Mouse (Mus musculus): ENCODE measurements around the gene Sall4.
A peak's percentile ranks its signal among the peaks of the same experiment; 100 is the strongest.
"Not testable (repeated sequence)": the region's sequence is repeated elsewhere in the genome, so short reads cannot be mapped to it uniquely, and the experiment has no call there.

The Sall4 gene

DNA sequence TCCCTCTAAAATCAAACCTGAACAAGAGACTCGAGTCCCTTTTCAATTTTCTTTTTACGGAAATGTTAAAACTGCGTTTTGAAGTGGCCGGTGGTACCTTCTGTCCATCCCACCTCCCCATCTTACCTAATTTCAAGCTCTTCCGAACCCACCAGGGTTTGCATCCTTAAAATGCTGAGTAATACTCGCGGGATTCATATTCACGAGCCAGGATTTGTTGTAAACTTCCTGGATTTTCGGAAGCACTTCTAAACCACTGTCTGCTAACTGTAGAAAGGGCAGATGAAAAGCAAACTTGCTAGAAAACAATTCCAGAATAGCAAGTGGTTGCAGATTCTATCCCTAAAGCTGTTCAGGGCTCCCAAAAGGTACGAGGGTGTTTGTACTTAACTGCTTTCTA is at the start of gene Sall4:
Gene Sall4, minus strand, starts transcription at position 362 of the 400 bp plus-strand sequence.
- DNase-seq: no peak

DNA sequence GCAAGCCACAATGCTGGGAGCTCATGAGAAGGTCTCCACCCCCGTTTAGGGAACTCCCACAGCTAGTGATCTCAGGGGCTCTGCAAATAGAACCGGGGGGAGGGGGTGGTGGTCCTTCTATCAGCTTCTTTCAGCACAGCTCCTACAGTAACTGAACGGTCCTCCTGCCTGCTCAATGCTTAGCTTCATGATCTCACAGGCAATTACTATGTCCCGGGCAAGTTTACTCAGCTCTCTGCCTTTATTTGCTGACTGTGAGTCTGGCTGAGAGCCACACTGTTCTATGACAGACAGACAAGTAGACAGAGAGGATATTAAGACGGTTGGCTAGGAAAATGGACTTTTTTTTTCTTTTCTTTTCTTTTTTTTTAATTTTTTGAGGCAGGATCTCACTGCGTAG is 45.5 kb upstream of the Sall4 start:
- no peak for DNase-seq

DNA sequence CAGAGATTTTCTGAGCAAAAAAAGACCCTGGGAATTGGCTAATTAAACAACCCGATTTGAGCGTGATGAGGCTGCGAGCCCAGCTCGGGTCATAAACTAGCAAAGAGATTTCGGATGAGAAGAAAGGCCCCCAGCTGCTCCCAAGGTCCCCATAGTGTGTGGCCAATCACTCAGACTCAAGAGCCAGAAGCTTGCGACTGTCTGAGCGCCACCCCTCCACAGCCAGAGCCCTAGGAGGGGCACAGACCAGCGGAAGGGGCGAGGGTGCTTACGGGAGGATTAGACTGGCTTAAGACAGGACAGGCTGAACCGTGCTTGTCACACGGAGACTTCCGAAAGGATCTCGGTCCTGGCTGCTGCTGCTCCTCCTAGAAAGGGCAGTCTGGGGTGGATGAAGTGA is 42.2 kb upstream of the Sall4 start:
- no peak for DNase-seq

DNA sequence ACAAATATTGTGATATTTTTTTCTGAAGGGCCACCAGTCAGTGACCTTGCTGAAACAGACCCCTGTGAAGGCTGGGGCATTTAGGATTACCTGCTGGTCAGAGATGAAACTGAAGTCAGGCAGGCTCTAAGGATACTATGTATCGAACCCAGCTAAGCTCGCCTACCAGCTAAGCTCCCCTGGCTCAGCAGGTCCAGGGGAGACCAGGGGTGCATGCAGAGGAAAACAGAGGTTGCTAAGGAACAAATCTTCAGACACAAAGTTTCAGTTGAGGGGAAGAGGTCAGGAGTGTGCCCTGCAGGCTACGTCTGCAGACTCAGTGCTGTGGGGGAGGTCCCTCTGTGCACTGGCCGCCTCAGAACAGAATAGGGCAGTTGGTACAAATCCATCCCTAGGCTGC is 39.9 kb upstream of the Sall4 start:
- no peak for DNase-seq

DNA sequence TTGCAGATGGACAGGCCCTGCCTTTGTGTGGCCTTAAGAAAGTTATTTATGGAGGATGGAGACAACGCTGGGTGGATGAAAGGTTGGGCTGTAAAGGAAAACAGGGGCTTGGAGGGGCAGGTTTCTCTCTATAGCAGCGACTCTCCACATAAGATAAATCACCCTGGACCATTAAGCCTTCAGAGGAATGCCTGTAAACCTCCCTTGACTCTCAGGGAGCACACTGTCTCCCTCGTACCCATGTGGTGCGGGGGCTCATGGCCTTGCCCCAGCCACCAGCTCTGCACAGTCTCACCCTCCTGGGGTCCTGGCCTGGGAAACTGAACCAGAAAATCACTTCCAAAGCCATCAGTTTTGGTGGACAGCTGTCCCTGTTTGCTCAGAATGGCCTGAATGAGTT is 36.1 kb upstream of the Sall4 start:
- no peak for DNase-seq

DNA sequence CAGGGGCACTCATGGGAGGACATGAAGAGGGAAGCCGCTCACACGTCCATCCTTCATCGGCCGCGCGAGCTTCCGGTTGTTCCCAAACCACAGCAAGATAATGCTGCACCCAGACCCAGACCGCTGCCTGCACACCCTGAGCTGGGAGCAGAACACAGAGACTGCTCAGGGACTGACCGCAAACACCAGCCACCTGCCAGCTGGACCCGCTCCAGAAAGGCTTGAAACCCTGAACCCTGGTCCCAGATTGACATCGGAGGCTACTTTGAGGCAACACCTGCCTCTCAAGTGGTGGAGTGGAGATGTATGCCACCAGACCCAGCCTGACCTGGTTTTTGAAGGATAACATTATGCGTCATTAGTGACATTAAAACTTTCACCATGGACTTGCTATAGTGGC is 31.6 kb upstream of the Sall4 start:
- DNase-seq: no peak

DNA sequence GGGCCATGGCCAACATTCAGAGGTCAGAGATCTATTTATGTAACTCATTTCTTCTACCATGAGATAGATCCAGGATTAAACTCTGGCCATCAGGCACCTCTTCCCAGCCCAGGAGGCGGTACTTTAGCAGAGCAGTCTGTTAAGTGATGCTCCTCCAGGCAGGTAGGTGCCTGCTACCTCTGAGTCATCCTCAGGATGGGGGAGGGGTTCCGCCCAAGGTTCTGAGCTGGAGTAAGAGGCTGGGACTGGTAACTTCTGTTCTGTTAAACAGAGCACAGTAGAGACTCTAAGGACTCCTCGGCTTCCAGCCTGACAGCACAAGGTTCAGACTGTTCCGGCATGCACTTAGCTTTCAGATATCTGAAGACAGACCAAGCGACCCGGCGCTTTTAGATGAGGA is 31.2 kb upstream of the Sall4 start:
- no peak for DNase-seq

DNA sequence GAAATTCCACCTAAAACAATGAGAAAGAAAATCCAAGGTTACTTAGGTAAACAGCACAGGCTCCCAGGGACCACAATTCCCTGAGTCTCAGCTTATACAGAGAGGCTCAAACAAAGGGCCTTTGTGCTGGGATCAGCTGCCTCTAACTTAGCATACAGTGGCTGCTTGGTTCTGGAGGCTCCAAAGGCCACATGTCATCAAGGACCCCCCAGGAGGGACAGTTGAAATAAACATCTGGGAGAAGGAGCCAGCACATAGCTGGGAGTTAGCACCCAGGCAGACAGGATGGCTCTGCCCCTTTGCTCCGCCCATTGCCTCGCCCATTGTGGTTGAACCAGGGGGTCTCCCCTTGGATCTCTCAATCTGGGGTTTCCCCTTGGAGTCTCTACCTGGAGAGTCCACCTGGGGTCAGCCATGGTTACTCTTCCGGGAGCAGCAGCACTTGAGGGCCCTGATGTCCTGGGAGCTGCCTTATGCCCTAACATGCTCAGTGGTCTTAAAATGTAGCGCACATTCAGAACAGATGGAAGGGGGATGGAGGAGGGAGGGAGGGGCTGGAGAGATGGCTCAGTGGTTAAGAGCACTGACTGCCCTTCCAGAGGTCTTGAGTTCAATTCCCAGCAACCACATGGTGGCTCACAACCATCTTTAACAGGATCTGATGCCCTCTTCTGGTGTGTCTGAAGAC is 23.5 kb upstream of the Sall4 start:
- no peak for DNase-seq

DNA sequence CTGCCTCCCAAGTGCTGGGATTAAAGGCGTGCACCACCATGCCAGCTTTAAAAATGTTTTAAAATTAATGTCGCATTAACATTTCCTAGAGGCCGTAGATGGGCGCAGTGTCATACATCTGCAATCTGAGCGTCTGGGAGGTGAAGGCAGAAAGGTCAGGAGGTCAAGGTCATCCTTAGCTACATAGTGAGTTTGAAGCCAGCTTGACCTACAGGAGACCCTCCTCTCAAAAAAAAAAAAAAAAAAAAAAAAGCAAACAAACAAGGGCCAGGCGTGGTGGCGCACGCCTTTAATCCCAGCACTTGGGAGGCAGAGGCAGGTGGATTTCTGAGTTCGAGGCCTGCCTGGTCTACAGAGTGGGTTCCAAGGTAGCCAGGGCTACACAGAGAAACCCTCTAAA is 18.4 kb upstream of the Sall4 start:
- DNase-seq: no peak

DNA sequence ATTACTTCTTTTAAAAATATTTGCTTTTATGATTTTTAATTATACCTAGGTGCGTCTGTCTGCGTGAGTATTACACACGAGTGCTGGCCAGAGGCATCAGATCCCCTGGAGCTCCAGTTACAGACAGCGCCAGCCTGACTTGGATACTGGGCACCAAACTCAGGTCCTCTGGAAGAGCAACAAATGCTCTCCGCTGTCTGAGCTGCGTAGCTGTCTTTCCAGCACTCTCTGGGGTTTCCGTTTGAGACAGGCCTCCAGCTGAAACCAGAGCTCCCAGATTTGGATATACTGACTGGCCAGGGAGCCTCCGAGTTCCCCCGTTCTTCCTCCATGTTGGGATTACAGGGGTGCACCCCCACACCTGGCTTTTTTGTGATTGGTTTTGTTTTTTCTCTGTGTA is 12.9 kb upstream of the Sall4 start:
- DNase-seq: no peak

DNA sequence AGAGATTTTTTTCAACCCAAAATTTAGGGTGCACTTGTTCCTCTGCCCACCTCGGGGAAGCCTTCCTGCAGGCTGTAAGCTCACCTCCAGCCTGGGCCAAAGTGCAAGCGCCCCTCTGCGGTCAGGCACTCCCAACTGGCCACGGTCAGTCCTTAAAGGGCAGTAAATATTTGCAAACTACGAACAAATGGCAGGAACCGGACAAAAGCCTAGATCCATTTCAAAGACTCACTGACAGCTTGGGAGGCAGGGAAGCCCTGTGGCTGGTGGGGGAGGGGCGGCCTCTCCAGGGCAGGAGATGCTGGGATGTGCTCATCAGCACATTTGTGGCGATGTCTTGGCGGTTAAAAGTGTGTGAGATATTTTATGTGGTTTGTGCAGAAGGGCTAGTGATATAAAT is 12.3 kb upstream of the Sall4 start:
- DNase-seq: peak; percentile 62

DNA sequence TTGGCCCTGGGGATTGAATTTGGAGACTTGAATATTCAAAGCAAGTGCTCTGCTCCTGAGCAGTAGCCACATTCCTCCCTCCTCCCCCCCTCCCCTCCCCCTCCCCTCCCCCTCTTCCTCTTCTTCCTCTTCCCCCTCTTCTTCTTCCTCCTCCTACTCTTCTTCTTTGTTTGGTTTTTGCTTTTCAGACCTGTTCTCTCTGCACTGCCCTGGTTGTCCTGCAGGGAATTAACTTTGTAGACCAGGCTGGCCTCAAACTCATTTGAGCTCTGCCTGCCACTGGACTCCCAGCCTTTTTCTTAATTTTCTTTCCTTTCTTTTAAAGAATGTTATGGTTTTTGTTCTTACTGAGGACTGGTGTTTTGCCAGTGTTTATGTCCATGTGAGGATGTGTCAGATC is 9.7 kb upstream of the Sall4 start:
- no peak for DNase-seq

DNA sequence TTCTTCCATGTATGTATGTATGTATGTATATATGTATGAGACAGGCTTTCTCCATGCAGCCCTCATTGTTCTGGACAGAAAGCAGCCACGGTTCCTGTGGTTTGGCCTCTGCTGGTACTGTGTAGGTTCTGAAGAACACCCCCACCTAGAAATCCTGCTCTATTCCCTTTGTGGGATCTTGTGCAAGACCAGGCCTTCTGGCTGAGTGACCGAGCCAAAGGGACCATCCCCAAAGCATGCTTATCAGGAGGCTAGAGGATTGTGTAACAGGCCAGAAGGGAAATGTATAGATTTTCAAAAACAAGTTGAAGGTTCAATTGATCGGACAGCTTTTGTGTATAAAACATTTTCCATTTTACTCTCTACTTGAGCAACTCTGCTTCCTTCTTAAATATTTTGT is 8.5 kb upstream of the Sall4 start:
- DNase-seq: no peak

DNA sequence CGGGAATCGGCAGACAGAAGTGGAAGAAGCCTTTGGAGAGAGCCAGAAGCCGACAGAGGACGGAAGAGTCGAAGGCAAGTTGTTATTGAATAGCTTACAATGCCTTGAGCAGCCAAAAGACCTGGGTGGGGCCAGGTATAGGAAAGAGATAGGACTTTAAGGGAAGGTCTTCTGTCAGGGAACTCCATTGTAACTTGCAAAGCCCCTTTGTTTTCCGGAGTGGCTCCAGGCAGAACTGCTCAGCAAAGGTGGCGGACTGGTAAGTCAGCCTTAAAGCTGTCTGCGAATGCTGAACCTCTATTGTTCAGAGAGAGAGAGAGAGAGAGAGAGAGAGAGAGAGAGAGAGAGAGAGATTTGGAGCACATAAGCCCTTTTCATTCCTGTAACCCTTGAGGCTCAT is 1.5 kb upstream of the Sall4 start:
- no peak for DNase-seq

DNA sequence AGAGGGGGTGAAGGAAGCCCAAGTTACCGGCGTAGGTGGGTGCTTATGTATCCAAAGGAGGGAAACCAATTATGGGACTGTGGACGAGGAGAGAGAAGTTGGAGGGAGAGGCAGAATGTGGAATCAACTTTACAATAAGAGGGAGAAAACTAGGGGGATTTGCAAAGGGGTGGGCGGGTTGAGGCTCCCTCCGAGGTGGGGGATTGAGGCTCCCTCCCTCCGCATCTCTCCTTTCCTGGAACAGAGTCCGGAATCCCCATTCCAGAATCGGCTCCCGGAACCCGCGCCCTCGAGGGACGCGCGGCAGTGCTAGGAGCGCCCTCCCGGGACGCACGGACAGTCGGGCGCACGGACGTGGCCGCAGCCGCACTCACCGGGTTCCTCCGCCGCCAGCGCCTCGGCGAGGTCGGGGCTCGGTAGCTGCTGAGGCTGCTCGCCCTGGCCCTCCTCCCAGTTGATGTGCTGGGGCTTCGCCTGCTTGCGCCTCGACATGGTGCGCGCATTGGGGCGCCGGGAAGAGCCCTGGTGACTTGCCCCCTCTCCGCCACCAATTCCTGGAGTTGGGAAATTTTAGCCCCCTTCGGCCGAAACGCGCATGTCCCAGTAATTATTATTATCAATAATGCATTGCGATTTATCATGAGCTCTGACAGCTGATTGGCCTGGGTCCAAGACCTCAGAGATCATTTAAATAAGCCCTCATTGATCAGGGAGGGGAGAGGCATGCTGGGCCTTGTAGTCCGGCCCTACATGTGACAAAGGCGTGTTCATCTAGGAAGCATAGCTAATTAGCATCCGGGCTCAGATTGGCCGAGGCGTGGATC is 993 bp downstream of the Sall4 start:
- no peak for DNase-seq

DNA sequence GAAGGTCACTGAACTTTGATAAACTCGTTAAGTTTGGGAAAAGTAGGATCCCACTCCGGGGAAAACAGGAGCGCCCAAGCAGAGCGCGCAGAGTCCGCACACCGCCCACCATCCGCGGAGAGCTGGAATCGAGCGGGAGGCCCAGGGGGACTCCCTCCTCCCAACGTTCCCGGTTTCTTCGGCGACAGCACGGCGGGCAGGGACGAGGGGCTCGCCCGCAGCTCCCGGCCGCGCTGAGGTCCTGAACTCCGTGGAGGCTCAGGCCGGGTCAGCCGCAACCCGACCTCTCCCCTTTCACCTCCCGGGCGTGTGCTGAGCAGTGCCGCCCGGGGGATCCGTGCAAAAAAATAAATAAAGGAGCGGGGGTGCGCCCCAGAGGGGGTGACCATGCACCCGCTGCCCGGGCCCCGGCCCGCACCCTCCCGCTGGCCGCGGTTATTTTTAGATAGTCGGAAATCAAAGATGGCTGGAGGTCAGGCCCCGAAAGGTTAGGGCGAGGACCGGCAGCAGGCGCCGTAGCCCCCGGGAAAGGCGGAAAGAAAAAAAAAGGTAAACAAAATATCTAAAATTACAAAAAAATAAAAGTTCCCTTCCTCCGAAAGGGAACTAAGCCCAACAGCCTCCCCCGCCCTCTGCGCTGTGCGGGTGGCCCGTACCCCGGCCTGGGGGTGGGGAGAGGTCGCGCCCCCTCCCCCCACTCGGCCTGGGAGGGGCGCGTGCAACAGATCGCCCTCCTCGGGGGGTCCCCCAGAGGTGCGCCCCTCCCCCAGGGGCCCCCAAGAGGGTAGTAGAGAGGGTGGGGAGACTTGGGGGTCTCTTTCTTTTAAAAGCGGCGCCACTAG is 1.8 kb downstream of the Sall4 start:
- no peak for DNase-seq

DNA sequence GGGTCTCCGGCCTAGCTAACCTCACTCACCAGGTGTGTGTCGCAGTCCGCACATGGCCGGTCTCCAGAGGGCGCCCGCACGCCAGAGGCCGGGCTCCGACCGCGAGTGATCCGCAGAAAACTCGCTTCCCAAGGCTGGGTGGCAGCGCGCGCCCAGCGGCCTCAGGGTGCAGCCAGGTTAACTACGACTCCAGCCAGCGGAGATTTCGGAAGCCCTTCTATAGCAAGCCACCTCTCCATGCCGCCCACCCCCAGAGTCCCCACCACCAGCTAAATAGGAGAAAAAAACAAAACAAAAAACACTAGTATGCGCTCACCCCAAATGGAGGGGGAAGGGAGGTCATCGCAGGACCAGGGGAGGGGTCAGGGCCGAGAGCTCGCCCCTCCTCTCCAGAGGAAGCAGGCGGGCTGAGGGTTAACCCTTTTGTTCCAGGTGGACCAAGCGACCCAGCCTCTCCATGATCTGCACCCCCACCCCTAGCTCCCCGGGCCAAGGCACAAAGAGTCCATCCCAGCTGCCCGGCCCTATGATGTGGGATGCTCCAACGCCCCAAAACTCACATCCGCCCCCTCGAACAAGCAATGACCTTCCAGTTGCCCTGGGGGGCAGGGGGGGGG is 2.6 kb downstream of the Sall4 start:
- peak; percentile 49 for DNase-seq

DNA sequence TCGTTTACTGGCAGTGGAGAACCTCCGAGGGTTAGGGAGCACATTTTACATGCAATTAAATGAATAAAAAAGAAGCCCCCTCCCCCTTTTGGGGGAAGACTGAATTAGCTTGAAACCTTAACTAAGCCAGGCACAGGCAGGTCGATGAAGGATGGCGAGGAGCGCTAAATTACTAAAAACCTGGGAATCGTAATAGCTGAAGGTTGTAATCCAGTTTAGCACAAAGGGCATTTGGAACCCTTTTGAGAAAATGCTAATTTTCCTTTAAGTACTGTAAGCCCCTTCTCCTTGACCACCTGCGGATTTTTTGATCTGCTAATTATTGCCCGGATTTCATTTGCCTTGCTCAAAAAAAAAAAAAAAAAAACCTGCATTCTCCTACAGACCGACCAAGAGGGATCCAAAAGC is 3.3 kb downstream of the Sall4 start:
- DNase-seq: no peak

DNA sequence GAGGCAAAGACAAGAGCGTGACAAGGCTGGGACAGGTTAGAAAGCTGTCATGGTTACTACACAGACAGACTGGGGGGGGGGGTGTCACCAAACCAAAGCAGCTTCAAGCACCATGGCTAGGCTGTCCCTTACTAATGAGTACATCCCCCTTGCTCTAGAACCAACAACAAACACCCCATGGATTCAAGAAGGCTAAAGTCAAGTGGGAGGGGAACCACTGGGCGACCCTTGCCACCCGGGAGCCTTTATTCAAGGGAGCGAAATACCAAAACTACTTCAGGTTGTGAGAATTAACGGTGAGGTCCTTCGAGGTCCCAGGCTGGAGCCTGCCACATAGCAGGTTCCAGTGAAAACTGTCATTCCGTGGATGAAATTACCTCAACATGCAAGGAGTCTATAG is 4.0 kb downstream of the Sall4 start:
- no peak for DNase-seq

DNA sequence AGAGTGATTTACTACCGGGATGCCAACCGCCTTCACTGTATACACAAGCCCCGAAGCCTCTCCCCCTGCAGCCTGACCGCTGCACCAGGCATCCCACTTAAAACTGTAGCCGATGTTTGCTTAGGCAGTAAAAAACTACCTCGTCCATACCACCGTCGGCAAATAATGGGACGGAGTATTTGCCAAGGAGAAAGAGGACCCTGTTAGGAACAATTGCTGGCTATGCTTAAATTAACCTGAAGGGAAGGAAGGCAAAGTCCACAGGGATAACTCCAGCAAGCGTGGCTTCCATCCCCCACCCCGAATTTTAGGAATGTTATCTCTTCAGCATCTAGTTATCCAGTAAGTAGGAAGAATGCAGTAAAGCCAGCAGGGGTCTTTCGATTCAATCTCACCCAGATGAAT is 5.3 kb downstream of the Sall4 start:
- DNase-seq: no peak

DNA sequence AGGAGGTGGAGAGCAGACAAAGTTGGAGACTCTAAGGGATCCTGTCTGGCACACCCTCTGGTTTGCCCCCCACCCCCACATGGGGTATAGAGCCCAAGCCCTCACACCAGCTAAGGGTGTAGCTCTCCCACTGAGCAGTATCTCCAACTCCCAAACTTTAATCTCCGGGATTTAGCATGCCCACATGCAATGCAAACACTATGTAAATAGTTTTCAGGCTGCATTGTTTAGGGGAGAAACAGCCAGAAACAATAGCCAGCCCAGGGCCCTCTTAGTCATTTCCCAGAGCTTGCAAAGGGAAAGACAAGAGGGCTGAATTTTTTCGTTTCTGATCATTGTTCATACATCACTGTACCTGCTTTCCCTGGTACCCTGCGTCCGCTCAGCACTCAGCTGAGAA is 5.8 kb downstream of the Sall4 start:
- no peak for DNase-seq

DNA sequence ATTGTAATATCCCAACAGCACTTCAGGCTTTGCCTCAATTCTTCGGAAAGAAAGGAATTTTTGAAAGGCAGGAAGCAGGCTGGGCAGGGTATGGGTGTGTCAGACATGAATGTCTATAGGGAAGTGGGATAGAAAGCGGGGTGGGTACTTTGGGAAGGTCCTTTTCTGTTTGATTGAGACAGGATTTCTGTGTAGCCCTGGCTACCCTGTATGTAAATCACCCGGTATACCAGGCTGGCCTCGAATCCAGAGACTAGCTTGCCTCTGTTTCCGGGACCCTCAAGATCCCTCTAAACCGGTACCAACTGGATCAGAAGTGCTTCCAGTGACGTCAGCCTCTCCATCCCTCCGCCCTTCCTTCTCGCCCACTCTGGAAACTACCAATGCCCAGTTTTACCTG is 6.6 kb downstream of the Sall4 start:
- DNase-seq: no peak

DNA sequence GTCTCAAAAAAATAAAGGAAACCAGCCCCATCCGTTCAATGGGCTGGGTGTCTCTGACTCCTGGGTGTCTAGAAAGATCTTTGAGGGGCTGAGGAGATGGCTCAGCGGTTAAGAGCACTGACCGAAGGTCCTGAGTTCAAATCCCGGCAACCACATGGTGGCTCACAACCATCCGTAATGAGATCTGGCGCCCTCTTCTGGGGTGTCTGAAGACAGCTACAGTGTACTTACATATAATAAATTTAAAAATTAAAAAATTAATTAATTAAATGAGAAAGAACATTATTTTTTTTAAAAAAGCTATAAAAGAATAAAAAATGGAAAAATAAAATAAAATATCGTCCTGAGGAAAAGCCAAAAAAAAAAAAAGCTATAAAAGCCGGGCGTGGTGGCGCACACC is 23.3 kb downstream of the Sall4 start:
- not testable (repeated sequence) for DNase-seq

Measured in right cerebral cortex, postnatal 4 days (tissue).